Comparison of ENCODE assay signal across 18 mouse cellular contexts in genomic region chr2:58952101-58952500, GRCm38 (mm10).
DNase-seq lines count a peak whose midpoint lies in the region; ATAC-seq lines count a peak whose summit lies in the region.
"Had no signal": no experiment of that assay in that cellular context is flagged by ENCODE, and none has a peak within 500 bp of the region (broad histone marks: within the 10 kb centered on the region; RNA-seq: fewer than 3 reads in every experiment).

No protein-coding gene starts in this region.

- no peak for ATAC-seq in cerebellum, adult (ENCODE audit: insufficient number of reproducible peaks, low FRiP score, low TSS enrichment)
- ATAC-seq: activated CD4-positive, CD25-positive, alpha-beta regulatory T cell, adult 4 months; CD4-positive, CD25-positive, alpha-beta regulatory T cell, adult 4 months; Patski had no signal

- peak; percentile 65 to 80 for DNase-seq in cerebellum, postnatal 10 days
- DNase-seq in cerebellum, adult 9-11 months: no peak
- DNase-seq in cerebellum, postnatal 14 days: peak; percentile 37 to 73
- DNase-seq: adrenal gland, adult 2 months; adrenal gland, adult 8-10 months; adrenal gland, postnatal 10 days; adrenal gland, postnatal 14 days; adrenal gland, postnatal 25 days; adrenal gland, postnatal 36 days; B cell, adult 2 months; cerebellum, adult 11 months; cerebellum, adult 11-12 months; cerebellum, adult 18-20 months; cerebellum, adult 2 months had no signal
